Mouse (Mus musculus) cerebellum, adult 8-10 months (tissue): ENCODE results near the gene 2410004P03Rik.

Experiments used
- DNase-seq: peaks from one replicate; pipeline ENCODE4 v3.0.0; 2022

The 2410004P03Rik gene

GRCm38 (mm10) chr12:17018468-17018867, 6.9 kb upstream of the 2410004P03Rik start:
- DNase-seq = peak; percentile 32

- no peak for DNase-seq
Measured at GRCm38 (mm10) chr12:17015711-17016110, 4.2 kb upstream of the 2410004P03Rik start.

GRCm38 (mm10) chr12:17012067-17012899, 756 bp upstream of the 2410004P03Rik start:
- no peak for DNase-seq

GRCm38 (mm10) chr12:17009466-17009865, 2.1 kb downstream of the 2410004P03Rik start:
- DNase-seq = no peak

GRCm38 (mm10) chr12:17001211-17001610, 10.3 kb downstream of the 2410004P03Rik start:
- no peak for DNase-seq

GRCm38 (mm10) chr12:17000628-17001027, 10.9 kb downstream of the 2410004P03Rik start:
- no peak for DNase-seq

GRCm38 (mm10) chr12:16999739-17000497, 11.6 kb downstream of the 2410004P03Rik start, which contains the start of gene Pqlc3:
Pqlc3 (minus strand) TSS chr12:17000408.
- peak; percentile 23 for DNase-seq

- no peak for DNase-seq
Measured at GRCm38 (mm10) chr12:16999146-16999545, 12.4 kb downstream of the 2410004P03Rik start.

- DNase-seq = no peak
Measured at GRCm38 (mm10) chr12:16996886-16997462, 14.6 kb downstream of the 2410004P03Rik start.

GRCm38 (mm10) chr12:16996281-16996680, 15.2 kb downstream of the 2410004P03Rik start:
- DNase-seq = no peak

- no peak for DNase-seq
Measured at GRCm38 (mm10) chr12:16994291-16994690, 17.2 kb downstream of the 2410004P03Rik start.

GRCm38 (mm10) chr12:16992355-16992754, 19.2 kb downstream of the 2410004P03Rik start:
- no peak for DNase-seq

GRCm38 (mm10) chr12:16991376-16991775, 20.2 kb downstream of the 2410004P03Rik start:
- DNase-seq = no peak

GRCm38 (mm10) chr12:16985778-16986177, 25.7 kb downstream of the 2410004P03Rik start:
- DNase-seq = no peak

- DNase-seq = no peak
Measured at GRCm38 (mm10) chr12:16977120-16977519, 34.4 kb downstream of the 2410004P03Rik start.

GRCm38 (mm10) chr12:16966811-16967210, 44.7 kb downstream of the 2410004P03Rik start:
- DNase-seq = no peak

GRCm38 (mm10) chr12:16963354-16963753, 48.2 kb downstream of the 2410004P03Rik start:
- no peak for DNase-seq

- DNase-seq = no peak
Measured at GRCm38 (mm10) chr12:16958851-16959250, 52.7 kb downstream of the 2410004P03Rik start.
